Mouse (Mus musculus): ENCODE data around the gene Mroh8.

Mroh8 gene

DNA sequence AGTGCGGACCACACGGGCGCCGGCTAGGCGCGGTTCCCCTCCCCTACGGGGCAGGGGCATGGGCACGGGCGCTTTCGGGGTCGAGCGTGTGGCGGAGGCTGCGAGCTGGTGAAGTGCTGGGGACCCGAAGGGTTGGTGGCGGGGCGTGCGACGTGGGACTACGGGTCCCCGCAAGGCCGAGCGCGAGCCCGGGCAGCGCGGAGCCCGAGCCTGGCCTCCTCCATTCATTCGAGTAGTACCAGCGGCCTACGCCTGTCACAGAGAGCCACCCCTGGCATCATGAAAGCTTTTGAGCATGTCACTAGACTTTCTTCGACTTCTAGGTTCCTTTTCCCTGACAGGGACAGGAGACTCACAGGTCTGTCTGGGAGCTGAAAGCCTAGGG, at the start of gene Mroh8:
Gene Mroh8, minus strand, starts transcription at position 134 of the 385 bp plus-strand sequence.
- DNase-seq (ENCODE audit: low spot score in 2 of 2): no peak

DNA sequence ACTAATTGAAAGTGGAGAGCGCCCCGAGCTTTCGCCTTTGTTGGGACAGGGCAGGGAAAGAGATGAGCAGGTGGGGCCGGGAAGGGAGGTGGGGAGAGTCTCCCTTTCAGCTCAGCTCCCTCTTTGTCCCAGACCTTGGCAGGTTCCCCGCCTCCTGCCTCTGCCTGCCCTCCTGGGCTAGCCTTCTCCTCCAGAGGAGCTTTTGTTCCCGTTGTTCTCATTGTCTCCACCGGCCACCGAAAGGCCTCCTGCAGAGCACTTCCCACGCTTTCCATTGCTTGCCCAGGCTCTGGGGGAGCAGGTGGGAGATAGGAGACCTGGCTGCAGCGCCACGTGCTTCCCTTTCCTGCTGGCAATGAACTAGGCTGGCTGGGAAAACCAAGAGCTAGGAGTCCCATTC, 49.2 kb upstream of the Mroh8 start:
- DNase-seq (ENCODE audit: low spot score in 2 of 2): no peak

DNA sequence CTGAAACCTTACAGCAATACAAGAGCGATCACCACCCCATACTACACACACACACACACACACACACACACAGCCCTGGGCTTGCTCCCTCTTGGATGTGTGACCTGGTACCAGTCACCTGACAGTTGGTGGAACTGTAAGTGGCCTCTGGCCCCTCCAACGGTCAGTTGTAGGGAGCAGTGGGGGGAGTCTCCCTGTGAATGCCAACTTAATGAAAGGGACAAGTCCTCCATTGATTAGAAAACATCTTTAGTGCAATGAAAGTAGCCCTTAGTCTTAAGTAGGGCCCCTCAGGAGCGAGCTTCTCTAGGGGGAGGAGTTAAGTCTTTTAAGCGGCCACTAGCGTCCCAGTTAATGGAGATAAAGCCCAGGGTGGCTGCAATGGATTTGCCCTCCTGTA, 48.8 kb upstream of the Mroh8 start:
- DNase-seq (ENCODE audit: low spot score in 2 of 2): no peak

DNA sequence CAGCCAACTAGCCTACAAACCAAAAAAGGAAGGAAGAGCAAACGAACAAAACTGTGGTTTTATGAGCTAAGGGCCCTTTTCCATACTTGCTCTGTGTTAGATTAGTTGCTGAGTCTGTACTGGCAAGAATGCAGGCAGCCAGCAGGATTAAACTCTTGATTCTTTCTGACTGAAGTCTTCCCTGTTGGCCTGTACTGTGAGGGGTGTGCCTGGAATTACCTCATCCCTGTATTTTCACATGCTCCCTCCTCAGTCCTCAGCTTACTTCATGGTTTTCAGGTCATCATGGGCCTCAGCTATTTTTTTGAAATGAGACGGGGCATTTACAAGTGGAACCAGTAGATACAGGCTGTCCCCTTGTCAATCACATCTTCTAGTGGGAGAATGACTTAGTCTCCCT, 45.9 kb upstream of the Mroh8 start:
- no peak for DNase-seq (ENCODE audit: low spot score in 2 of 2)

DNA sequence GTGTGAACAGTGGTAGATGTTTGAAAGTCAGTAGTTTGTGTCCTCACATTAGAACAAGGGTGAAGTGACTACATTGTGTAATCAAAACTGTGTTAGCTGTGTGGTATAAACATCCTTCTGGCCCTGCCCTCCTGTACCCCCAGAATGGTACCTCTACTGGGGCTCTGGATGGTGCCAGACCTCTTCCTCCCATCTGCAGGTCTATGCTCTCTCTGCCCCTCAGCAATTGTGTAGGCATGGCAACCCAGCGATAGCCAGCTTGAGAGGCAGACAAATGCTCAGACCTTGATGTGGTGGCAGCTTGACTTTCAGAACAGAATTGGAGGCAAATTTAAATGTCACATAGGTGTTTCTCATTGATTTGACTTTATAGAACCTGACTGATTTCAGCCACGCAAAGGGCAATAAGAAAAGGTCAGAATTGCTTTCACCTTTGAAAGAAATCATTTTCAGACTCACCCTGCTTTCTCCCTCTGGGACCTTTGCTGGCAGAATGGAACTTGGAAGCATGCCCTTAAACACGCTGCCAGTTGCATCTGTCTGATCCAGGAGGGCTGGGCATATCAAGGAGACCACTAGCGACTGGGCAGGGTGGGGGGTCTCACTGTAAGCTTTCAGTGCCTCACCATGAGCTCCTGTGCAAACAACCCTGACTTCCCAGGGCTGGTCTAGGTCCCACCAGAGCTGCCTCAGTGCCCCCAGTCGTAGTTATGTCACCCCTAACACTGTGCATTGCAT, 42.8 kb upstream of the Mroh8 start:
- DNase-seq (ENCODE audit: low spot score in 2 of 2): no peak

DNA sequence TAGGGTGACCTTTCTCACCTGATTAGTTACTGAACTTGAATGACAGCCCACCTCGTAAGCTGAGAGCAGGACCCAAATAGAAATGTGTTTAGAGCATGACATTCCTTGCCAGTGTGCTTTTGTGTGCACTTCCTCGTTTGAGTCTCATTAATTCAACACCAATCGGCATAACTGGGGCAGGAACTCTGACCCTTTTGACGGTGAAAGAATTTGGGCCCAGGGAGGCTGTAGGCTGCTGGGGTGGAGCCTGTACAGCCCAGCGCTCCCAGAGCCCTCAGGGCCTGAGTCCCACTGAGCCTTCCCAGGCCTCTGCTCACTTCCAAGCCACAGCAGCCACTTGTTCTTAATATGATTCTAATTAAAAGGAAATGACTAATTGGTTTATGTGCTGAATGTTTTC, 41.5 kb upstream of the Mroh8 start:
- no peak for DNase-seq (ENCODE audit: low spot score in 2 of 2)

DNA sequence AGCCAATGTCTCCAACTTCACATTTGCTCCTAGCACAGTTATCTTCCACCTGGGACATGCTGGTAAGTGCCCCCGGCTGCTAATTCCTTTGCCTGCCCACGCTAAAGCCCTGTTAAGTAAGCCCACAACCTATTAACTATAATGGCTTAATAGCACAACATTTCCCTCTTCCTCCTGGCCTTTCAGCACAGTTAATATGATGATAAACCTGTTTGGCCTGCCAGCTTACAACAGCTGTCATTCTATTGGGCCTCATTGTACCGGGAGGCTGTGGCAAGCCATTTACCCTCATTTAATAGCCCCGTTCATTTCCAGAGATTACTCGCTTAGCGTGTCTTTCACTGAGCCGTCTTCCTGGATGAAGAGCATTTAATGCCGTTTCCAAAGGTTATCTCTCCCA, 40.8 kb upstream of the Mroh8 start:
- no peak for DNase-seq (ENCODE audit: low spot score in 2 of 2)

DNA sequence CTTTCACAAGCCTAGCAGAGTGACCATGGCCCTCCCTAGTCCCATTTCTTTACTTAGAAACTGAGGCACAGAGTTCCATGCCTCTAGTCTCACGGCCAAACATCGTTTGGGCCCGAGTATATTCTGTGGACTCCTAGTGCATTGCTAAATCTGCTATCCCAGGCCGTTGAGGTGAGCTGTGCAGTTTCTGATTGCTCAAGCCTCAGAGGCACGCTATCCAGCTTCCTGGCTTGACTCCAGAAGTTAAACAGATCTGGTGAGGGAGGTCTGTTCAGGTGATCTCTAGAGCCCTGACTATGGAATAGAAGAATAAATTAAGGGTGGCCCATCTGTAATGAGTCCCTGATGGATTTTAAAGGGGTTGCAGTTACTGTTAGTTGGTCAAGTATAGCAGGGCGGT, 37.9 kb upstream of the Mroh8 start:
- no peak for DNase-seq (ENCODE audit: low spot score in 2 of 2)

DNA sequence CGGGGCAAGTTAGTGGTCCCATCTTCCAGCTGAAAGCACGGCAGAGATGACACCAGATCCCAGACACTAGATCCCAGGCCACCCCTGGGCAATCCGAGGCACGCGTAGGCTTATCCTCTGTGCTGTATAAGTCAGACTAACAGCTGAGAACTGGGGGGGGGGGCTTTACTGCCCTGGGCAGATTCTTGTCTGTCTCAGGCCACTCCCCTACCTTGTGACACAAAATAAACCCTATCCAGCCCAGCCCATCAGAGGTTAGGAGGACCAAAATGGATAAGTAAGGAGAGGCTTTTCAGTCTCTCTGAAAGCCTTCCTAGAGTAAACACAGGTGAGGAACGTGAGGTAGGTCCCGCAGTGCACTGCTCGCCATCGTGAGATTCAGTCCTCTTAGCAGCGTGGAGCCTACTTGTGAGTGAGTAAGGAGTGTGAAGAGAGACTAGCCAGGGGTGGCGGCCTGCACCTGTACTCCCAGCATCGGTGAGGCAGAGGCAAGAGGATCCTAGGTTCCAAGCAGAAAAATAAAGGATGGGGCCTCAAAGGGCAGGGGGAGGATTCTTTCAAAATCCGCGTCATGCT, 37.1 kb upstream of the Mroh8 start:
- DNase-seq (ENCODE audit: low spot score in 2 of 2): no peak

DNA sequence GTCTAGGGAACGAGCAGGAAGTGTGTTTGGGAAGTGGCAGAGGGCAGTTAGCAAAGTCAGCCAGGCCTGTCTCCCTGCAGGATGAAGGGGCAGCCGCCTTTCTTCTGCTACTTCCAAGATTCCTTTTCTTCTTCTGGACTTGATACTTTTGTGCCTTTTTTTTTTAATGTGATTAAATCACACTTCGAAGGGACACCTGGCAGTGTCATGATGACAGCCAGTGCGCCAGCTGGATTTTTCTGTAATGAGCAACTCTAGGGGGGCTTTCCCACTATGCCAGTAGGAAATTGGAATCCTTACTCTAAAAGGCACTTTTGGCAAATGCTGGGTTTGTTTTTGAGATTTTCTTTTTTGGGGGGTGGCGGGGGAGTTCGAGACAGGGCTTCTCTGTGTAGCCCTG, 36.1 kb upstream of the Mroh8 start:
- no peak for DNase-seq (ENCODE audit: low spot score in 2 of 2)

DNA sequence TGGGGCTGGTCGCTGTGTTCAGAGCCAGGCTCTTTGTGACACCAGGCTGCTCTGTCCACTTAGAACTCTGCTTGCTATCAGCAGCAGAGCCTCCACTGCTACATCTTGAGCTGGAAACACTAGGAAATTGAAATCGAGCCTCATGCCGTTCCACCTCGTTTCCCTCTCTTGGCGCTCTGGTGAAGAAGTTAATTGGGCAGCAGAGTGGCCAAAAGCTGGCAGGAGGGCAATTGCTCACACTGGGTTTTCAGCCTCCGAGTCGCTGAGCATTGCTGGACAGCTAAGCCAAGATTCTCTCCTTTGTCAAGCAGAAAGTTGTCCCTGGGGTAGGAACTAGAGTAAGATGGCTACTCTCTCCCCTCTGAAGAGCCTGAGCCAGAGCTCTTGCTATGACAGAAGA, 35.0 kb upstream of the Mroh8 start:
- DNase-seq (ENCODE audit: low spot score in 2 of 2): no peak

DNA sequence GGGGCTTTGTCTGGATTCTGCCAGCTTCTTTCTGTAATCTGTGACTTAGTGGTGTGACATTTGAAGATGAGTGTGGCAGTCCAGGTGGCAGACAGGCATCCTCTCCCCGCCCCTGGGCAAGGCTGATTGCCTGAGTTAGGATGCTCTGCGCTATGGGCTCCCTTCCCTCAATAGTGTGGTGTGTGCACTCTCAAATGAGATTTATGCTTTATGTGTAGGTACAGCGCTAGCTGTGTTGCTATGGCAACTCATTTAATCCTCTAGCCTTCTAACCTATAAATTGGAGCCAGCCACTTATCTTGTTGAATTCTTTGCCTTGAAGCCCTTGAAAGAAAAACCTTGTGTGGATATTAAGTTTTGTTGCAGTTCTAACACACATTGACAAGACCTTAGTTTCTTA, 34.4 kb upstream of the Mroh8 start:
- DNase-seq (ENCODE audit: low spot score in 2 of 2): no peak

DNA sequence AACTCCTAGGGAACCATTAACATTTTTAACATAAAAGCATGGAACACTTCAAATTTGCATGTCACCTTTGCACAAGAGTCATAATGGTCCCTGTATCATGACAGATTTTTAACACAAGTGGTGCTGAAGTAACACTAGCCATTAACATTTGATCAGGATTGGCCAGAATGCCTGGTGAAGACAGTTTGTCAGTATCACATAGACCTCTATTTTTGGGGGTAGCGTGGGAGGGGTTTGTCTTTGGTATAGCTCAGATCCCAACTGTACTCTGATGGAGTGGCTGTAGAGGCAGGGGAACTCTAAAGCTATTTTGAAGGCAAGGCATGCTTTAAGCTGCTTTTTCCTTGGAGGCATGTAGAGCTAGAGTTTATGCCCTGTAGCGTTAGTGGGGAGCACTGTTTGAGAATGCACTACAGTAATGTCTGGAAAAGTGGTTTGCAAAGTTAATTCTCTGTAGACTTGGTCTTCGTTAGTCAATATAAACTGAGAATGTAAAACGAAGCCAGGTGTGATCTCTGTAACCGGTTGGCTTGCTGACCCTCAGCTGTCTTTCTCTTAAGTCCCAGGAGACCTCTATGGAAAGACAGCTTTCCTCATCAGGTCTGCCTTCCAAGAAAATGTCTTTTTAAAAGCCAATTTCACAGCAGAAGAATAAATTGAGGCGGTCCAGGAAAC, 31.8 kb upstream of the Mroh8 start:
- DNase-seq (ENCODE audit: low spot score in 2 of 2): no peak

DNA sequence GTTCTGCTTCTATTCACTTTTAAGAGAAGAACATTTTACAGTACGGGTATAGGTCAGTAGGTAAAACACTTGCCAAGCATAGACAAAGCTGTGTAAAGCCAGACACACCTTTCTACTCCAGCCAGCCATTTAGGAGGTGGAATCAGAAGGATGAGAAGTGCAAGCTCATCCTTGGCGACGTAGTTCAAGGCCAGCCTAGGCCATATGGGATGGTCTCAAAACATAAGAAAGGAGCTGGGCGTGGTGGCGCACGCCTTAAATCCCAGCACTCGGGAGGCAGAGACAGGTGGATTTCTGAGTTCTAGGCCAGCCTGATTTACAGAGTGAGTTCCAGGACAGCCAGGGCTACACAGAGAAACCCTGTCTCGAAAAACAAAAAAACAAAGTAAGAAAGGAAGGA, 30.3 kb upstream of the Mroh8 start:
- DNase-seq (ENCODE audit: low spot score in 2 of 2): no peak

DNA sequence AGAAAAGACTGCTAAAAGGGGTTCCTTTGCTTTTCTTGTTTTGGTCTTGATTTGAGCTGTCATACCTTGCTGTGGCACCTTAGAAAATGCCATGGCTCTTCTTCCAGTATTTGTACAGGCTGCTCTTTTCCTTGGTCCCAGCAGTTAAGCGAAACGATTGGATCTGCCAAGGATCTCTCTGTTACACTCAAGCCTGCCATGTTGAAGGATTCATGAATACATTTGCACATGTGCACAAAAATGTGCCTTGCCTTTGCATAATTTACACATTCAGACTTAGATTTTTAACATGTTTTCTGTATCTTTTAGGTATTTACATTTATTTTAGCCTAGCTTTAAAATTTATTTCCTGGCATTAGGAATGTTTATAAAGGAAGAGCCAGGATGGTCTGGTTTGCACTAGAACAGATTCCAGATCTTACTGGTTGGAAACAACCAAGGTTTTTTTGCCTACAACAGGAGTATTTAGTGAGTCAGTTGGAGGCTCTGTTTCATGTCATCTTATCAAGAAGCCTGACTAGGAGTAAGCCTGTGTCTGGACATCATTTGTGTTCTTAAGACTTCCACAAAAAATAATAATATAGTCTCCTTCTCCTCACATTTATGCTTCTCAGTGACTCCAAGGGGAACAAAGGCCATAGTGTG, 29.0 kb upstream of the Mroh8 start:
- DNase-seq (ENCODE audit: low spot score in 2 of 2): no peak

DNA sequence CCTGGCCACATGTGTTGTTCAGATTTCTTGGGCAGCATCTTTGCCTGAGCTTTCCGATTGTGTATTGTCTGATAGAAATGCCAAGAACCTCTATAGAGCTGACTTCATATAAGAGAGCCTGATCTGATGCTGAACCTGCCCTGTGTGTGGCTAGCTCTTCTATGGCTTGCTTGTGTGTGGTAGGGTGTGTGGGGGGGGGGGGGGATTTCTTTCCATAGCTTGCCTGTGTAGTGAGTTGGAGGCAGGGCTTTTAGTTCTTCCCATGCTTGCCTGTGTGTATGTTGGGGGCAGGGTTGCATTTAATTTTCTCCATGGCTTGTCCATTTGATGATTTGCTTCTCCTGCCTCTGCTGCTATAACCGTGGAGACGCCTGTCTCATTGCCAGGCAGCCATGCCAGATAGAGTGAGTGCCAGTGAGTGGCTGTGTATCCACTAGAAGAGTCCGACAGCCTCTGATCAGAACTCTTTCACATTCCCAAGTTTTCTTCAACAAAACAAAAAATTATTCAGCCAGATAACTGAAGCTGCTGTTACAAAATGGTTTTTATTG, 28.4 kb upstream of the Mroh8 start:
- DNase-seq (ENCODE audit: low spot score in 2 of 2): no peak

DNA sequence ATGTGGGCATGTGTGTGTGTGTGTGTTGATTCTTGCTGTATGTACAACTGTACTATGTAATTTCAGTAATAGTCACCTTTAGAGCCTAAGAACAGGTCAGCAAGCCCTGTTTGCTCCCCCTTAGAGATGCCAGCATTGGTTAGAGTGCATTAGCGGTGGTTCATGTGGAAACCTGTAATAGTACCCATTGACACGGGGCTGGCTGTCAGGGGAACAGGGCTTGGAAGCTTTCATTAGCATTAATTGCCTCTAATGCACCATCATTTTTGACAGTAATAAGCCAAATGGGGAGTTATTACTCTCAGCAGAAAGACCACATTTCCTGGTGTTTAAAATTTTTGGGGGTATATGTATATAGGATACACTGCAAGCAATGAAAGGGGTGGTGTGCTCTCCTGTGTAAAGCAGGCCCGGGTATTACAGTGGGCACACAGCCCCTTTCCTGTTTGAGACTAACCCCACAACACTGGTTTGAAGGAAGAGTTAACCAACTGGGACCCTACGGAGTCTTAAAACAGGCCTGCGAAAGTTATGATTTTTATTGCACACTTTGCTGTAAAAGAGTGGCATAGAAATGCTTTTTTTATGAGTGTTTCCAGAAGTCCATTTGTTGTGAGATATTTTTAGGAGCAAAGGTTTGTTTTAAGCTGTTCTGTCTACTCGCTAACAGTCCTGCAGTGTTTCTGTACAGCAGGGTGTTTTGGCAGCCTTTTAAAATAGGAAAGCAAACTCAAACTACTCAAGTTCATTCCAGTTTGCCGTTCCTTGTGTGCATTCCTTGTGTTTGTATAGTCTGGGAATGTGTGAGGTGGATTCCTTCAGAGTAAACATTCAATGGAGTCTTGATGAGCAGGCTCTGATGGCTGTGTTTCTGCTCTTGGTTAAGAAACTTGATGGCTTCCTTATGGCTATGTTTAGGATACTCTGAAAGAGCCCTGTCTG, 27.0 kb upstream of the Mroh8 start:
- no peak for DNase-seq (ENCODE audit: low spot score in 2 of 2)

DNA sequence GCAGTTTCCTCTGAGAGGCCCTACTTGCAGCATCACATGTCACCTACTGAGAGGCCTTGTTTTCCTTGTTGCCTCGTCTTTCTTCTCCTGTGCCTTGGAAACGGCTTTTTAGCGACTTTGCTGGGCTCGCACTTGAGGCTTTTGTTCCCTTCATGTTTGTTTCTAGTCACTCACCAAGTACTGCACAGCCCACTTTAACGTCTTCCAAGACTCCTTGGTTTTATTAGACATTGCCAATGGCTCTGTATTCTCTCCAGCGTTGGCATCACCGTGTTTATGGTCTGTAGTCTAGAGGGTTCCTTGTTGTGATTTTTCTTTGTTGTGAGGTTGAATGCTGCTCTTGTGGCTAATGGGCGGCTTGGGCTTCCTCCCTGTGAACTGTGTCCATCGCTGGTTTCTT, 23.7 kb upstream of the Mroh8 start:
- no peak for DNase-seq (ENCODE audit: low spot score in 2 of 2)

DNA sequence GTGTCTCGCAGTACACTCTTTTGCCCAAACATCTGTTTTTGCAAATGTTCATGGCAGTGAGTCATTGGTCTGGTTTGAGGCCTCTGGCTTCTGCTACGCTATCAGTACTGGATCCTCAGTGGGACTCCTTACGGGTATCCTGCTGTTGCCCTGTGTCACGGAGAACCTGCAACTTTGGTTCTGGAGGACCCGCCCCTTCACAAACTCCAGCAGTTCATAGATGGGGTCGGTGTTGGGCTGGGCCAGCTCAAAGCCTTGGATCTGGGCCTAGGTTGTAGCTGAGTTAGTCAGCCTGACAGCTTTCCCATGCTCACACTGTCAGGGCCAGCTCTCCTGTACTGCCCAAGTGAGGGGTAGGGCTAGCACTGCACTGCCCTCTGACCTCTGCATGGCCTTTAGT, 20.7 kb upstream of the Mroh8 start:
- no peak for DNase-seq (ENCODE audit: low spot score in 2 of 2)

DNA sequence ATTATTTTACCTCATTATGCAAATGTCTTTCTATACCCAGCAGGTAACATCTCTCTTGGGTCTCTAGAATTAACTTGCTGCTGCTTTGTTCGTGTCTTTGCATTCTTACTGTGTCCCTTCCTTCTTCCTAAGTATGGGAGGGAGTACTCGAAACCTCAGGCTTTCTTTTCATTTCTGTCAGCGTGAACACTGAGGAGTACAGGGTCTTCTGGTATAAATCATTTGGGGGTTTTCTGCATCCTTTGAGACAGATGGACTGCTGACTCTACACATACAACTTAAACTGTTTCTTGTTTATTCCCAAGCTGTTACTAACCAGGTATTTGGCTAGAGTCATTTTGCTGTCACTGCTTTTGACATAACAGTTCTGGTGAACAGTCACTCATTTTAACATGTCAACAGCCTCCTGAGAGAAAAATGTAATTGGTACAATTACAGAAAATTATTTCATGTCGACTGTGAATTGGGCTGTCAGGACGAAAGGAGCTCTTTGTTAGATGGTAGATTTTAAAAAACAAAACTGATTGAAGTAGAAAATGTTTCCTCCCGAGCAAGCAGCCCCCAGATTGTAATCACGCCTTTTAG, 16.8 kb upstream of the Mroh8 start:
- DNase-seq (ENCODE audit: low spot score in 2 of 2): no peak

DNA sequence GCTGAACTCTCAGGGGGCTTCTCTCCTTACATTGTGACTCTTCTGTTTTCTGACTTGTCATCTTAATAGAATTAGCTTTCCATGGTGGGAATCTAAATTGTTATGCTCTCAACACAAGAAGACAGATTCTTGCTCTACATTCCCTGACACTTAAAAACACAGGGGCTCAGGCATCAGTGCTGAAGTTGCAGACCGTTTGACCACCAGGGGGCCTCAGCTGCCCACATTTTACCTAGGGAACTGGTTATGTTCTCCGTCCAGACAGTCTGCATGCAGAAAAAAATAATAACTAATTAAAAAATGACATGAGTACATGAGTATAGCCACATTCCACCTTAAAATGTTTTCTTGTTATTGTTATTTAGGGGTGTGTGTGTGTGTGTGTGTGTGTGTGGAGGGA, 12.7 kb upstream of the Mroh8 start:
- peak; percentile 50 to 84 for DNase-seq (ENCODE audit: low spot score in 2 of 2)
